Mouse (Mus musculus): ENCODE data around the gene Fcgbp.
"Not testable (repeated sequence)": the region's sequence is repeated elsewhere in the genome, so short reads cannot be mapped to it uniquely, and the experiment has no call there.

Fcgbp gene

DNA sequence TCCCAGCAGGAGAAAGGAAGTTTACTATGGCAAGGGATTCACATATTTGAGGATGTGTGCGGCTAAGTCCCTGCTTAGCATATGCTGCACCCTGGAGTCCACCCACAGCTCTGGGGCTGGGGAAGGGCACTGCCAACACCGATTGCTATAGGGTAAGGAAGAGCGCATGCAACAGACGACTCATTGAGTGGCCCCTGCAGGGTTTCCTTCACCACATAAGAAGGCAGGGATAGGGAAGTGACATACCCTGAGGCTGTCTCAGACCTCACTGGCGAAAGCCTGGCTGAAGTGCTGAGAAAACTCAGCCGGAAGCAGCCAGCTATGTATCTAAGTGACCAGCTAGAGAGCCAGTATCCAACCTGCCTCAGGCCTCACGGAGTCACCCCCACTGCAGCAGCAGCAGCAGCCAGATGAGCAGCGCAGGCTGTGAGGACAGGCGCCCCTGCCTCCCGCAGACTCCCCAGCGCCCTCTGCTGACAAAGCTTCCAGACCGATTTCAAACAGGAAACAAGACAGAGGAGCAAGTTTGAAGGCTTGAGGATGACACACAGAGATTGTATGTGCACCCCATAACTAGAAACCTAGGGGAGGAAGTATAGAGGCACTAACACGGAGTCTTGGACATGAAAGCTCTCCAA is 80.7 kb downstream of the Fcgbp start:
- no peak for DNase-seq

DNA sequence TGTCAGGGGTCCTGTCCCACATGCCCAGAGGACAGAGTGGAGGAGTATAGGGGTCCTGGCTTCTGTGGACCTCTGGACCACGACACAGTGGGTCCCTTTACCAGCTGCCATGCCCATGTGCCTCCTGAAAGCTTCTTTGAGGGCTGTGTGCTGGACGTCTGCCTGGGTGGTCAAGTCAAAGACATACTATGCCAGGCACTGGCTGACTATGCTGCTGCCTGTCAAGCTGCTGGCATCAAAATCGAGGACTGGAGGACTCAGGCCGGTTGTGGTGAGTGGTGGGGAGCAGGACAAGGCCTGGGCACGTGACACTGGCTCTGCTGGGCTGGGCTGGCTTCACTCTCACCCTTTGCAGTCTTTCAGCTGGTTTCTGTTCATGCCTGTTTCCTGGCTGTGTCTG is 82.6 kb downstream of the Fcgbp start:
- not testable (repeated sequence) for DNase-seq

DNA sequence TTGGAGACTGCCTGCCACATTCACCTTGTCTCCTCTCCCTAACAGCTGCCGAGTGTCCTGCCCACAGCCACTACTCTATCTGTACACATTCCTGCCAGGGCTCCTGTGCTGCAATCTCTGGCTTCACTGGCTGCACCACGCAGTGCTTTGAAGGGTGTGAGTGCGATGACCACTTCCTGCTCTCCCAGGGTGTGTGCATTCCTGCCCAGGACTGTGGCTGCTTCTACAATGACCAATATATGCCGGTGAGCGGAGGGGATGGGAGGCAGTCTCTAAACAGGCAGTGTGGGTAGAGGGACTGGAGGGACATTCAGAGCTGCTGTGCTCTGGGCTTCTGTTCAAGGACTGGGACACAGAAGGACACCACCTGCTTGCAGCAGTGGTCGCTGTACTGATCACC is 88.3 kb downstream of the Fcgbp start:
- no peak for DNase-seq

DNA sequence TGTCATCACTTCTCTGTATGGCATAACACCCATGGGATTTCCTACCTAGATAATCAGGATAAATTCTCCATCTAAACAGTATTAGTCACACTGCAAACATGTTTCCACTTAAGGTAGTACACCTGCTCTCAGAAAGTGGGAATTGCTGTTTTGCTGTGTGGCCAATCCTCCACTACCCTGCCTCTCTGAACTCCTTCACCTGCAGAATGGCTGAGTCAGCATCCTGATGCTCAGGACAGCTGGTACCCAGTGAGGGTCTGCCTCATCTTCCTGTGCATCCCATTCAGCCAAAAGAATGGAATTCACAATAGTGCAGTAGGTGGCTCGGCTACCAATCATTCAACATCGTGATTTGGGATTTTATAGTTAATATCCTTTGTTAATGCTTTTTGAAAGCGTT is 88.9 kb downstream of the Fcgbp start:
- no peak for DNase-seq

DNA sequence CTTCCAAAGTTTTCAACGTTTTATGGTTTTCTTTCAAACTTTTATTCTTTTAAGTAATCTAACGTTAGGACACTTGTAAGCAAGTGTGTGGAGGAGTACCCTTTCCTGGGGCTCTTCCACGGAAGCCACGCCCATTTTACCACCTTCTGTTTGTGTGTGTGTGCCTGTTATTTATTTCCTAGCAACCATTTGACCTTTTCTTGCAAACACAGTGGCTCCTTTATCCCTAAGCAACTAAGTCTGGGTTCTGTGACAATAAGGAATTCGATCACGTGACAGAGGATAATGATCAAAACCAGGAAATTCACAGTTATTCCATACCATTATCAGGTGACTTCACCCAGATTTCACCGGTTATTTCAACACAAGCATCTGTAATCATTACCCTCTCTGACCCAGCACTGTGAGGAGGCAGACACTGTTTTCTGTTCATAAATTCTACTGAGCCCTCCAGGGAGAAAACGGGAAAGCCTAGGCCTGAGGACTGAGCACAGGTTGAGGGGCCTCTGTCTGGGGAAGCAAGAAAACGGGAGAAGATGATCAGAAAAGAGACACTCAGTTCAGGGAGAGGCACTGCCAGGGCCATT is 90.2 kb downstream of the Fcgbp start:
- DNase-seq: no peak

DNA sequence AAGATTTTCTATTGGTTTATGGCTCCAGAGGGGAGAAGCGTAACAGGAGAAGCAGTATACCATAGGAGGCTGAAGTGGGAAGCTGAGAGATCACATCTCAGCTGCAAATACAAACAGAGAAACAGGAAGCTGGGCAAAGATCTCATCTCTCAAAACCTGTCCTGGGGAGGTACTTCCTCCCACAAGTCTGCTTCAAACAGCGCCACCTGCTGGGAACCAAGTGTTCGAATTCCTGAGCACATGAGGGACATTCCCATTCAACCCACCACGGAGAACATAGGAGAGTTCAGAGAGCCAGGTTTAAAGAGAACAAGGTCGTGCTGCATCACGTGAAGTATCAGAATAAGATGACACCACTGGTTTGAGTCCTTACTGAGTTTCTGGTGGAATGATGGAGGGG is 94.4 kb downstream of the Fcgbp start:
- DNase-seq: no peak

DNA sequence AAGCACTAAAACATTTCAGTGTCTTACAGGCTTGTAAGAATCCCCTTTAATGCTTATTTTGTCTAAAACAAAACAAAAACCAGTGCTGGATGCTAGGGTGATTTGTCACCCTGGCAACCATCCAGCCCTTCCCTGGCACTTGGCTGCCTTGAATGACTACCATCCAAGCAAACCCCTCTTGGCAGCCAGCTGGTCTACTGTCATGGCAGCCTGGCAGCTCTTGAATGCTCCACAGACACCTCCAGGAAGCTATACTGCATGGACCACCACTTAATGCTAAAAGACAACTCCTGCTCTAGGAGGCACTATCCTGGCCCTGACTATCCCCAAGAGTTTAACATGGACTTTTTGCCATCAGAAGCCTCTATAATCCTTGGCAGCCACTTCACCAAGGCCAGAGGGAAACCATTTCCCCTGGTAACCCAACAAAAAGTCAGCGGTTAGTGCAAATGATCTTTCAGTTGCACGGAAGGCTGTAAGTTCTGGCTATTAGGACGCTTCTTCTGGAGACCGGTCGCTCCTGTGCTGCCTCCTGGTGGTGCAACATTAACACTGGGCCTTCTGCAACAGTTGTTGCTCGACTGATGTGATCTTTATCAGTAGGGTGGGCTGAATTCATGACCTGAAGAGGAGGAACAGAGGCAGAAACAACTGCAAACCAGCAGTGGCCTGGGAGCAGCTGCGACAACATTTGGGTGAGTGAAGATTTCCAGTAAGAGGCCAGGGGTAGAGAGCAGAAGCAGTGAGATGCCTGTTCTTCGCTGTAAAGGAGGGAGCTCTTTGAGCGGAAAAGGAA is 97.5 kb downstream of the Fcgbp start:
- peak; percentile 68 for DNase-seq

DNA sequence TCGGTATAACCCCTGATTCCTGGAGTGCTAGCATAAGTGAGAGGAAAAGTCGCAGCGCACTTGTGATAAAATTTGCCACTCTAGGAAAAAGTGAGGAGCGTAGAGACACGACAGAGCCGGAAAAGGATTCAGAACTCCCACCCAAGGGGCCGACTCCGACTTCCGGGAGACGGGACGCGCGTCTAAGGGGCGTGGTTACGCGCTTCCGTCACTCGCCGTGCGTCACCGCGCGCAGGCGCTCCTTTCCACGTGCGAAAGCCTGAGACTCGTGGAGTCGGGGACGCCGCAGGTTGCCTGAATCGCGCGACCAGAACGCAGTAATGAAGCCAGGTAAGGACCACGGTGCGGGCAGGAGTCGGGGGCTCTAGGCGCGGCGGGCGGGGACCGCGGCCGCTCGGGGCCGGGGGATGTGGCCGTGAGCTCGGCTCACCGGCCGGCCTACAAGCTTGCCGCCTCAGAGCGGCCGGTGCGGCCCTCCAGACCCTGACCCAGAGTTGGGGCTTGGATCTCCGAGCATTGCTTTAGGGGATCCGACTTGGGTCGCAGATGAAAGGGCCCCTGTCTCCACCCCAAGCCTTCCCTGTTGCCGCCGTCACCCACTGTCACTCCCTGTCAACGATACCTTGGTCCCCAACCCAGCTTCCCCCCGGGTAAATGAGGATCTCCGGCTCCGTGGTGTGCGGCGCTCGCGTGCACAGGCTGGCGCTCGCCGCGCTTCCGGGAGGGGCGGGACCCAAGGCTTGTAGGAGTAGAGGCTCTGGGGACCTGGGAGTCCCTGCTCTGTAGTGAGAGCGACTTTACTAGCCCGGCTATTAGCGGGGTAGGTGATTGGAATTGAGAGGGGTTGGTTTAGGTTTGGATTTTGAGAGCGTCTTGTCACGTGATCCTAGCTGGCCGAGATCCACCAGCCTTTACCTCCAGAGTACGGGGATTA is 98.7 kb downstream of the Fcgbp start, which contains the start of gene Fbl:
Gene Fbl (plus strand): TSS at position 222 of the 934 bp plus-strand sequence.
- DNase-seq: peak; percentile 85
